Mouse (Mus musculus): ENCODE results near the gene 1110017D15Rik. TPM values are rescaled to one million over a fixed set of nuclear protein-coding genes. Genes with fewer than 3 reads are reported as not detected.
A peak's percentile ranks its signal among the peaks of the same experiment; 100 is the strongest.
"Not testable (repeated sequence)": the region's sequence is repeated elsewhere in the genome, so short reads cannot be mapped to it uniquely, and the experiment has no call there.

The 1110017D15Rik gene
- polyA plus RNA-seq, 1 experiment from 2014 or later, result 9.1 TPM

- WGBS, result 67% methylated on average over 4 of the region's 4 CpGs
- no peak for ATAC-seq
- Histone ChIP-seq H3K9me3 (replicated peaks) (no peaks in the 10 kb centered on the region), H3K27me3 (no peaks in the 10 kb centered on the region), H3K4me1 (peaks cover 9% of the 10 kb centered on the region), H3K4me3 (no peak overlapping the region), H3K9ac (no peak overlapping the region), H3K27ac (no peak overlapping the region), H3K4me2 (no peak overlapping the region), H3K36me3 (ENCODE audit: poor library complexity, severe bottlenecking) (peaks cover 26% of the 10 kb centered on the region)
Measured at GRCm38 (mm10) chr4:41478751-41479455, 38.2 kb downstream of the 1110017D15Rik start.

- Histone ChIP-seq H3K4me3 (no peak overlapping the region), H3K27ac (no peak overlapping the region), H3K4me1 (peaks cover 9% of the 10 kb centered on the region), H3K9me3 (replicated peaks) (no peaks in the 10 kb centered on the region), H3K27me3 (no peaks in the 10 kb centered on the region), H3K36me3 (ENCODE audit: poor library complexity, severe bottlenecking) (peaks cover 26% of the 10 kb centered on the region), H3K4me2 (no peak overlapping the region), H3K9ac (no peak overlapping the region)
- WGBS, result 89% methylated on average over 9 of the region's 9 CpGs
- no peak for ATAC-seq
Measured at GRCm38 (mm10) chr4:41477648-41478160, 39.4 kb downstream of the 1110017D15Rik start.

DNA sequence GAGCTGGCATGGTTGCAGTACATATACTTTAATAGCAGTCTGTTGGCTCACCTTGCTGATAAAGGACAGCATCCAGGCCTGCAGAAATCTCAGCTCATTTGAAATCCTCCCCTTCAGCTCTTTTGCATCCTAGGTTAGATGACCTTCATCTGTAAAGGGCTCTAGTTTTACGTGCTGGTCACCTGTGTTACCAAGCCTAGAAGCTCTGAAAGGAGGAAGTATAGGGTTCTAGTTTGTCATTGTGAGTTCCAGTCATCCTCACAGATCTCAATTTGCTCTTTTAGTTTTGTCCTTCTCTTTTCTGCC, 45.8 kb downstream of the 1110017D15Rik start:
- H3K4me1 ChIP-seq, result peaks cover 37% of the 10 kb centered on the region
- peak overlapping the region; percentile 70 for H3K27ac ChIP-seq
- no peak overlapping the region for H3K9ac ChIP-seq
- no peaks in the 10 kb centered on the region for H3K36me3 ChIP-seq (ENCODE audit: poor library complexity, severe bottlenecking)
- ATAC-seq, result no peak
- no peak overlapping the region for H3K4me3 ChIP-seq
- H3K9me3 ChIP-seq (replicated peaks), result no peaks in the 10 kb centered on the region
- H3K27me3 ChIP-seq, result no peaks in the 10 kb centered on the region
- WGBS, result 80% methylated on average over 1 of the region's 1 CpGs
- H3K4me2 ChIP-seq, result 0 out of 2 replicates have a peak overlapping the region, but pooled peaks have one; percentile 8

DNA sequence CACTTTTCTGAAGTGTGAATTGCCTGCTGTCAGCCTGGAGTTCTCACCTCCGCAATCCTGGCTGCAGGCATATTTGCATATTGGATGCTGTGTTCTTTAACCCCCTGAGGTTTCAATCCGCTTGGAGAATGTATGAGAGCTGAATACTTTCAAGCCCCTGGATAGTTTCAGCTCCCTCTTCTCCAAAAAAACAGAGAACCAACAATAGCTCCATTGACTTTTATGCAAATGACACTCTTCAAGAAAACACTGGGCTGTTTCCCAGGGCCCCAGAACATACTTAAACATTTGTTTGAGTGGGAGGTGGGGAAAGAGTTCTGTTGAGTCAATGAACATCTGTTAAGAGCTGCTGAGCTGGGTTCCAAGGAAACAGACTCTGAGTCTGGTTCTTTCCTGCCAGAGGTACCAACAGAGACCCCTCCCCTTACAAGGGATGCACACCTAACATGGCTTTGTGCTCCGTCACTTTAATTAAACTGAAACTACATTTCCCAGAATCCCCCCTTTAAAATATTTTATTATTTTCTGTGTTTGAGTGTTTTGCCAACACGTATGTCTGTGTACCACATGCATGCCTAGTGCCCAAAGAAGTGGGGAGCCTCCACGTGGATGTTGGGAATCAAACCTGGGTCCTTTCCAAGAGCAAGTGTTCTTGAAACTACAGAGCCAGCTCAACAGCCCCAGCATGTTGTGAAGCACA, 46.3 kb downstream of the 1110017D15Rik start:
- H3K4me2 ChIP-seq, result 0 out of 2 replicates have a peak overlapping the region, but pooled peaks have one; percentile 8
- no peak overlapping the region for H3K9ac ChIP-seq
- H3K4me3 ChIP-seq, result no peak overlapping the region
- H3K9me3 ChIP-seq (replicated peaks), result no peaks in the 10 kb centered on the region
- H3K36me3 ChIP-seq (ENCODE audit: poor library complexity, severe bottlenecking), result no peaks in the 10 kb centered on the region
- peaks cover 39% of the 10 kb centered on the region for H3K4me1 ChIP-seq
- H3K27me3 ChIP-seq, result no peaks in the 10 kb centered on the region
- ATAC-seq, result peak; percentile 89
- H3K27ac ChIP-seq, result peak overlapping the region; percentile 70
- WGBS, result 11% methylated on average over 5 of the region's 5 CpGs

- Histone ChIP-seq H3K27me3 (no peaks in the 10 kb centered on the region), H3K9me3 (replicated peaks) (no peaks in the 10 kb centered on the region), H3K4me2 (0 out of 2 replicates have a peak overlapping the region, but pooled peaks have one; percentile 8), H3K36me3 (ENCODE audit: poor library complexity, severe bottlenecking) (no peaks in the 10 kb centered on the region), H3K4me3 (no peak overlapping the region), H3K9ac (peak overlapping the region; percentile 16; the same call in 1 of the 2 replicates), H3K27ac (peak overlapping the region; percentile 70), H3K4me1 (peaks cover 40% of the 10 kb centered on the region)
- WGBS, result 43% methylated on average over 7 of the region's 7 CpGs
- ATAC-seq, result peak; percentile 67
Measured at GRCm38 (mm10) chr4:41470051-41470683, 47.0 kb downstream of the 1110017D15Rik start.

DNA sequence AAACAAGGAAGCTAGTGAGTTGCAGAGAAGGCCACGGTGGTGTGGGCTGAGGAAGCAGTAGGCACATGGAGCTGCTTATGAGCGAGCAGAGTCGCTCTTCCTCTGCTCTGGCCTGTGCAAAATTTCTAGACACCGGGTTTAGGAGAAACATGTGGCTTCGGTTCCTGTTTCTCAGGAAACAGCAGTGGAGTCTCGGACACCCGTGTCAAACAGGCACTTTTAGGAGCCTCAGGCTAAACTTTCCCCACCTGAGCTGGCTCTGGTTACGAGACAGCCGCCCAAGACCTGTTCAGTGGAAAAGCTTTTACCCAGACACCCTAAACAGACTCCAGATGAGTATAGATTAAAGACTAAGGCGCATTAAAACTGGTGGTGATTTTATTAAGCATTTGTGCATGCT, 47.9 kb downstream of the 1110017D15Rik start:
- H3K4me2 ChIP-seq, result no peak overlapping the region

DNA sequence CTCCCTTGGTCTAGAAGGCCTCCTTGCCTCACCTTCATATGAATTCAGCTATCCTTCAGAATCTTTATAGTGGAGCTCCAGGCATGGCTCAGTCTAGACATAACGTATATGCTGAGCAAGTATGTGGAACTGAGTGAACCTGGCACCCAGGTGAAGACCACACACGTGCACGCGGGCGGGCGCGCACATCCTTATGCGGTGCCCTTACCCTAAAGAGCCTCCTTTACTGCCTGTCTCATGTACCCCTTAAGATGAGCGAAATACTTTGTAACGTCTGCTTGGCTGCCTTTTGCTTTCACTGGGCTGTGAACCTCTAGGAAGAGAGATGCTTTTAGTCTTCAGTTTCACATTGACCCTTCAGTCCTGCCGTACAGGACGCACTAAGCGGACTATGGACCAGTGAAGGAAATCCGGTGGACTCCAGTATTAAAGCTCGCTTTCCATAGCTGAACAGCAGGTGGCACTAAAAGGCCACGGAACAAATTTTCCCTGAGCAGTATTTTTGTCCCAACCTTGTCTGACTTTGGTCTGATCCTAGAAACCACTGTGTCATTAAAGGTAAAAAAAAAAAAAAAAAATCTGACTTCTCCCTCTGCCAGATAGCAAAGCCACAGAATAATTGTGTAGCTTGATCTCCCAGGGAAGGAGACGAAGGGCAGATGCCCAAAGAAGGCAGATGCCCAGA, 48.6 kb downstream of the 1110017D15Rik start:
- Histone ChIP-seq H3K4me1 (peaks cover 47% of the 10 kb centered on the region), H3K4me2 (no peak overlapping the region), H3K27ac (0 out of 2 replicates have a peak overlapping the region, but pooled peaks have one; percentile 20), H3K9ac (no peak overlapping the region), H3K36me3 (ENCODE audit: poor library complexity, severe bottlenecking) (no peaks in the 10 kb centered on the region), H3K4me3 (no peak overlapping the region), H3K27me3 (no peaks in the 10 kb centered on the region), H3K9me3 (replicated peaks) (no peaks in the 10 kb centered on the region)
- no peak for ATAC-seq
- WGBS, result 54% methylated on average over 17 of the region's 17 CpGs

More for the DNA sequence above, 47.9 kb downstream of the 1110017D15Rik start:
- Histone ChIP-seq H3K9me3 (replicated peaks) (no peaks in the 10 kb centered on the region), H3K36me3 (ENCODE audit: poor library complexity, severe bottlenecking) (no peaks in the 10 kb centered on the region), H3K4me1 (peaks cover 40% of the 10 kb centered on the region), H3K27me3 (no peaks in the 10 kb centered on the region), H3K27ac (peak overlapping the region; percentile 20; the same call in 1 of the 2 replicates), H3K4me3 (no peak overlapping the region), H3K9ac (no peak overlapping the region)
- ATAC-seq, result no peak
- WGBS, result 75% methylated on average over 10 of the region's 10 CpGs

DNA sequence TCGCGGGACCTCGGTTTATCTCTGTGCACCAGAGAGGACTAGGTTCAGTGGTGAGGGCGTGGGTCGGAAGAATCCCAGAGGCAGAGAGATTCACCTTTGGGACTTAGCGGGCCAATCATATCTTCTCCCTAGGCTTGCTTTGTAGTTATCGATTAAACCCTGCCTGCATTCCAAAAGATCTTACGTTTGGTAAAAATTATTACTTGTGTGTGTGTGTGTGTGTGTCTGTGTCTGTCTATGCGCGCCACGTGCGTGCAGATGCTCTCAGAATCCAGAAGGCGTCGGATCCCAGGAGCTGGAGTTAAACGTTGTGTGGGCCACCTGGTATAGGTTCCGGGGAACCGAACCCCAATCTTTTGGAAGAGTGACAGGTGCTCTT, 51.9 kb downstream of the 1110017D15Rik start:
- Histone ChIP-seq H3K36me3 (ENCODE audit: poor library complexity, severe bottlenecking) (peaks cover 3% of the 10 kb centered on the region; the same call in 1 of the 2 replicates), H3K9me3 (replicated peaks) (no peaks in the 10 kb centered on the region), H3K4me2 (peak overlapping the region; percentile 70), H3K9ac (peak overlapping the region; percentile 67), H3K27ac (no peak overlapping the region), H3K4me1 (peaks cover 36% of the 10 kb centered on the region), H3K27me3 (no peaks in the 10 kb centered on the region), H3K4me3 (peak overlapping the region; percentile 68)
- peak; percentile 24; the same call in 1 of the 2 replicates for ATAC-seq
- WGBS, result 3% methylated on average over 17 of the region's 17 CpGs

GRCm38 (mm10) chr4:41464345-41465286, 52.5 kb downstream of the 1110017D15Rik start, which contains the start of the genes Kif24 and Nudt2:
Gene Kif24, minus strand, starts transcription at chr4:41464887.
Gene Nudt2, plus strand, starts transcription at chr4:41465151.
- Histone ChIP-seq H3K36me3 (ENCODE audit: poor library complexity, severe bottlenecking) (peaks cover 3% of the 10 kb centered on the region; the same call in 1 of the 2 replicates), H3K4me1 (peaks cover 30% of the 10 kb centered on the region), H3K27me3 (no peaks in the 10 kb centered on the region), H3K4me2 (peak within 1 kb of the TSS; percentile 70), H3K9ac (peak within 1 kb of the TSS; percentile 68), H3K27ac (peak within 1 kb of the TSS; percentile 21), H3K4me3 (peak within 1 kb of the TSS; percentile 68), H3K9me3 (replicated peaks) (no peaks in the 10 kb centered on the region)
- WGBS, result under 1% methylated on average over 70 of the region's 70 CpGs
- ATAC-seq, result peak; percentile 98

- not testable (repeated sequence) for H3K27ac ChIP-seq; ATAC-seq; H3K9me3 ChIP-seq (replicated peaks); H3K36me3 ChIP-seq (ENCODE audit: poor library complexity, severe bottlenecking); H3K27me3 ChIP-seq
- Histone ChIP-seq H3K4me3 (peak overlapping the region; percentile 68), H3K9ac (peak overlapping the region; percentile 68; the same call in 1 of the 2 replicates), H3K4me2 (peak overlapping the region; percentile 70), H3K4me1 (peaks cover 19% of the 10 kb centered on the region)
- WGBS, result 84% methylated on average over 3 of the region's 3 CpGs
Measured at GRCm38 (mm10) chr4:41463051-41463738, 53.9 kb downstream of the 1110017D15Rik start.

All from forebrain, embryonic 13.5 days (tissue).